Mouse (Mus musculus): ENCODE results near the gene 2610318N02Rik. TPM values are rescaled to one million over a fixed set of nuclear protein-coding genes. Genes with fewer than 3 reads are reported as not detected.

The 2610318N02Rik gene
- total RNA-seq, 1 experiment from 2014 or later = 2.7 TPM

Other genes starting within 250 kb of the 2610318N02Rik start
- gene Ppm1f, start 228.7 kb downstream of the 2610318N02Rik start, total RNA-seq (2017) = 4.3 to 10.6 TPM (median 6.3 TPM) in 3 replicates
- gene Mapk1, start 141.8 kb downstream of the 2610318N02Rik start, total RNA-seq (2017) = 110 to 148 TPM (median 121 TPM) in 3 replicates
- gene Ypel1, start 55.5 kb downstream of the 2610318N02Rik start, total RNA-seq (2017) = 1.1 to 10.3 TPM (median 3.9 TPM) in 3 replicates
- gene Ppil2, start 13.9 kb downstream of the 2610318N02Rik start, total RNA-seq (2017) = 116 to 187 TPM (median 132 TPM) in 3 replicates
- gene Sdf2l1, start 7.2 kb upstream of the 2610318N02Rik start, total RNA-seq (2017) = 39.0 to 54.2 TPM (median 52.4 TPM) in 3 replicates
- 0.96 to 1.5 TPM (median 1.2 TPM) in 3 replicates for gene Ydjc, start 19.5 kb upstream of the 2610318N02Rik start, total RNA-seq (2017)
- gene Ccdc116, start 22.1 kb upstream of the 2610318N02Rik start, total RNA-seq (2017) = 0.19 to 0.53 TPM in 2 of 3 replicates, not detected in the other
- 72.4 to 90.6 TPM (median 82.3 TPM) in 3 replicates for gene Ube2l3, start 77.5 kb upstream of the 2610318N02Rik start, total RNA-seq (2017)
- gene Rimbp3, start 83.4 kb upstream of the 2610318N02Rik start, total RNA-seq (2017) = 0.10 to 0.19 TPM in 2 of 3 replicates, not detected in the other
- gene Hic2, start 108.4 kb upstream of the 2610318N02Rik start, total RNA-seq (2017) = 2.3 to 8.0 TPM (median 7.2 TPM) in 3 replicates
- 5.1 to 12.9 TPM (median 8.6 TPM) in 3 replicates for gene Tmem191c, start 150.9 kb upstream of the 2610318N02Rik start, total RNA-seq (2017)
- 0.19 TPM in 1 of 3 replicates, not detected in the others for gene Serpind1, start 206.2 kb upstream of the 2610318N02Rik start, total RNA-seq (2017)

Measured in monocyte, adult 5-6 weeks (primary cell).